Mouse (Mus musculus) testis, postnatal 14 days (tissue): ENCODE data around the gene Mff.

ENCODE experiments used
- DNase-seq: peaks from one replicate; pipeline ENCODE4 v3.0.0; 2021; ENCODE audit warnings: low spot score

Gene Mff

GRCm38 (mm10) chr1:82771022-82771586, 46.4 kb downstream of the Mff start, which contains the start of gene Gm47791:
Gene Gm47791, minus strand, starts transcription at chr1:82771243.
- peak; percentile 9 for DNase-seq

GRCm38 (mm10) chr1:82772428-82772827, 47.7 kb downstream of the Mff start:
- no peak for DNase-seq

DNA sequence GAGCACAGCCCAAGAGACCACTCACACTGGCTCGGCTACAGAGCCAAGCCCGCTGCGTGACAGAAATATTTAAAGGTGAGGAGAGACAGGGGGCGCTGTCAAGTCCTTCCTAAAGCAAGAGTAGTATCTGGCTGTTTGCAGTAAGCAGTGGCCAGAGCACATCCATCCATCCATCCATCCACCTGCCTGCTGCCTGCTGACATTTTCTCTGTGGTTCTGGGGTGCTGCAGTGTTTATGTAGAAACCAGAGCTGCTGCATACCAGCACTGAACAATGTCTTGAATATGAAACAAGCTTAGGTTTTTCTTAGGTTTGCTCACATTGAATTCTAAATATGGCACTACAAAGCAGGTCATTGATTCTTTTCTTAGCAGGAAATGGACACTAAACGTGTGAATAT, 48.5 kb downstream of the Mff start:
- no peak for DNase-seq

DNA sequence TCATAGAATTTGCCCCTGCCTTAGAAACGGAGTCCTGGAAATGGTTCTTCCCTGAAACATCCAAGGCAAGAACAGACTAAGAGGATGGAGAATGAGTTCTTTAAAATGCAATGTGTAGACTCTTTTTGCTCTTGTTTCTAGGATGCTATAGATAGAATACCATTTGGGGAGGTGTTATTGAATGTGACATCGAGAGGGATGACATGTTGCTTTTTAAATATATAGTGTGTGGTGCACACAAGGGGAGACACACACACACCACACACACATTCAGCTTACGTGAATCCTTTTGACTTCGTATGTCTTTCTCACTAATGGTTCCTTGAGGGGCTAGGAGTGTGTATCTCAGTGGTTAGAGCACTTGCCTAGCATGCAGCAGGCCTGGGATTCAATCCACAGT, 50.6 kb downstream of the Mff start:
- DNase-seq, result no peak

DNA sequence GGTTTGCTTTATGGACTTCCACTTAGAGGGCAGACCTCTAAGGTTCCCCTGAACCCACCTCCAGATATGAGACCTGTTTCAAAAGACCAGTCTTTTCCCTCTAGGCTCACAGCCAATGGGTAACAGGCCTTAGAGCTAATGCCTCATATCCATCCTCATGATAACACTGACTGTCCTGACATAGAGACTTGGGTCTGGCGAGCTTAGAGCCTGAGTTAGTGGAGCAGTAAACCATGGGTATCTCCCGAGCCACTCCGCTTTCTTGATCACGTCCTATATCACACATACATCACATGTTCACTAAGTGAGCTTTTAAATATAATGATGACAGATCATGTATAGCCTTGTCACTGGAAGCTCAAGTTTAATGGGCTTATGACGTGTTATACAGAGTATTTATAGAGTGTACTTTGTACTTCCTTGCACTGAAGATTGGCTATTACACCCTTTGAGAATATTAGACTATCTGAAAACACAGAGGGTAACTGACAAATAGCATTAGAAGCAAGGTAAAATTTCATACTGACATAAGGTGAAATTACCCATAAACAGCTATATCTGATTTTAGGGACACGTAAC, 54.8 kb downstream of the Mff start:
- DNase-seq, result no peak

GRCm38 (mm10) chr1:82783559-82783958, 58.9 kb downstream of the Mff start:
- DNase-seq, result no peak

- no peak for DNase-seq
These were observed 60.9 kb downstream of the Mff start for GRCm38 (mm10) chr1:82785546-82785945.

- DNase-seq, result peak; percentile 41
These were observed 62.7 kb downstream of the Mff start for GRCm38 (mm10) chr1:82787414-82787813.

- no peak for DNase-seq
These were observed 63.4 kb downstream of the Mff start for GRCm38 (mm10) chr1:82788070-82788469.

DNA sequence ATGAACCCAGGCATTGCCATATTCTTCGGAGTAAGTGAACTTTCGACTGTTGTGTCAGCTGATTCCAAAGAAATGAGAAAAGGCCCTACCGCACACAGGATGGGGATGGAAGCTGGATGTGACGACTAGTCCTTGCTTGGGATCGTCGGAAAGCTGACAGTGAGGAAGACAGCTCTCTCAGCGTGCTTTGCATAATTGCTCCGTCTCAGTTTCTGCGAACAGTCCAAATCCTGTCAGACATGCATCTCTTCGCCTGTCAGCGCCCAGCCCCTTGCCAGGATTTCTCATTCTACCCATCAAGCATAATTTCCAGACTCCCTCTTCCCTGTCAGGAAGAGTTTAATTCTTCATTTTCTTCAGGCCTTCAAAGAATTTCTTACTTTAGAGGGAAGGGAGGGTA, 66.4 kb downstream of the Mff start:
- DNase-seq, result no peak

- no peak for DNase-seq
These were observed 67.5 kb downstream of the Mff start for GRCm38 (mm10) chr1:82792238-82792637.

DNA sequence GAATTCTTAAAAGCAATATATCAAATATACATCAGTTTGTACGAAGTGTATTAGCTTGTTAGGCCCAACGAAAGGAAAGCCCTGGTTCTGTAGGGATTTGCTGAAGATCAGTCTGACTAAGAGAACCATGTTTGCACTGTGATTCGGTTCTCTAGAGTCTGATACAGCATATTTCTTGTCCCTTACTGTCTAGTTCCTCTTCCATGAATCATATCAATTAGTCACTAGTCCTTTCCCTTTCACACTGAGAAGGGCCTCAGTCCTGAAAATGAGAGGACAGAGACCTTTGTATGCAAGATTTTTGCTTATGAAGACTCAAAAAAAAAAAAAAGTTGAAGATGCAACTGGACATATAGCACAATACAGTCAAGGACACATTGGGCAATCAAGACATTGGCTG, 68.4 kb downstream of the Mff start:
- DNase-seq, result no peak

DNA sequence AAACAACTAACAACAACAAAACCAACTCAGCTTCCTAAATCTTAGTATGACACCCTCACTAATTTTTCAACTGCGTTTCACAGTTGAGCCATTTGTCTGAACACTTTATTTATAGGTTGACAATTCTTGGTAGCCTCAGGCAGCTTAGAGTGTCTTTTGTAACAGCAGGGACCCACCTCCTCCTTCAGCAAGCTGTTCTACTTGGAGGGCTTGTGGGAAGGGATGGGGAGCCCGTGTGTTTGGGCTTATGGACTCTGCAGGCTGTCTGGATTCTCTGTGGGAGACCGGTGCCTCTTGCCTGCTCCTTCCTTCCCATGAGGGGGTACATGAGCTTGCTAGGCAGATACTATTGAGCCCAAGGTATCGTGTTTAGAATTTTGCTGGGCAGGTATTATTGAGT, 69.3 kb downstream of the Mff start:
- DNase-seq, result no peak

GRCm38 (mm10) chr1:82795211-82795610, 70.5 kb downstream of the Mff start:
- DNase-seq, result no peak

DNA sequence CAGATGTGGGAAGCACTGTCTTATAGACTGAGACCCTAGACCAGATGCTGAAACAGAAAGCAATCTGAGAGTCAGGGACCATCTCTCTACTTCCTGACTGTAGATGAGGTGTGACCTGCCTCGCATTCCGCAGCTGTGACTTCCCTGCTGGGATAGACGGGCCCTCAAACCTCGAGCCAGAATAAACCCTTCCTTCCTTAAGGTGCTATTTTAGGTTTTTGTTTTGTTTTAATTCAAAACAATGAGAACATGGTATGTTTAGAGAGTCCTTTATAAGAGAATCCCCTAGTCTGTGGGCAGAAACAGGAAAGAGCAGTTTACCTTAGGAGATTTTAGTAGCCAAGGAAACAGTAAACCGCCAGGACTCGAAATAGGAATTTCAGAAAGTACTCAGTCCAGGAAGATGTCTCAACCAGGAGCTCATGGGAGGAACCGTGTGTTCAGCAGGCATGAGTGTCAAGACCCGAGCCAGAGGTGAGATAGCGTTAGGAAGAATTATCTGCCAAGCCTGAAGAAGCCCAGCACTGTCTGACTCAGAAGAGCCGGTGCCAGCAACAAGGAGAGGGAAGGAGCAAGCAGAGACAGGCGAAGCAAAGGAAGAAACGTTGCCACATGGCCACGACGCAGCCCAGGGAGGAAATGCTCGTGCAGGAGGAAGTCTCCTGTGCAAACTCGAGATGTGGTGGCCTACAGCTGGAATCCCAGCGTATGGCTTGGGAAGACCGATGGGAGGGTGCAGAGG, 71.2 kb downstream of the Mff start:
- no peak for DNase-seq

- DNase-seq, result no peak
These were observed 72.4 kb downstream of the Mff start for GRCm38 (mm10) chr1:82797088-82797487.

- DNase-seq, result no peak
These were observed 73.6 kb downstream of the Mff start for GRCm38 (mm10) chr1:82798304-82798703.

- DNase-seq, result no peak
These were observed 74.2 kb downstream of the Mff start for GRCm38 (mm10) chr1:82798922-82799321.

DNA sequence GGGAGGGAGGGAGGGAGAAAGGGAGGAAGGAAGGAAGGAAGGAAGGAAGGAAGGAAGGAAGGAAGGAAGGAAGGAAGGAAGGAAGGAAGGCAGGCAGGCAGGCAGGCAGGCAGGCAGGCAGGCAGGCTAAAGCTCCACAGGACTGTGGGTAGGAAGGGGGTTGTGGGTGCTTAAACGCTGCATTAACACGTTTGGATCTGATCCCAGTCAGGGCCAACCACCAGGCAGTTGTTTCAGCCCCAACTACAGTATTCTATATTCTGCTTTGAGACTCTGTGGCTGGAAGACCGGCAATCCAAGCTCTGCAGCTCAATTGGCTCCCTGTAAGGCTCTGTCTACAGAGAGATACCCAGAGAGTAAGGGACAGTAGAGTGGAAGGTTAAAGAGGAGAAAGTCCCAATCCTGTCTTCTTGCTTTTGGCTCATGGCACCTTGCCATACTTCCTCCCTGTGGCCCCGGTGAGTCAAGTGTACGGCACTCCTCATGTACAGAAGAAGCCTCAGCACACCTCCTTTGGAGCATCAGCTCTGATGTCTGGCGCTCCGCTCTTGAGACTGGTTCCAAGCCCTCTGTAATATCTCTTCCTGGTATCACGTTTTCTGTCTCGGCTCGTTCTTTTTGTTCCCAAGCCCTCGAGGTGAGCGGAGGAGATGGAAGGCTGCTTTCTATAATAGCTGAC, 76.6 kb downstream of the Mff start:
- no peak for DNase-seq
